Mouse (Mus musculus) left cerebral cortex, adult 2 months (tissue): ENCODE measurements around the gene Icmt. TPM values are rescaled to one million over a fixed set of nuclear protein-coding genes. Genes with fewer than 3 reads are reported as not detected.
A peak's percentile ranks its signal among the peaks of the same experiment; 100 is the strongest.

Experiments
- DNase-seq, 2 experiments: peaks; one replicate each; pipeline ENCODE4 v3.0.0; 2021 to 2022; ENCODE audit warnings: low spot score in 2 of 2, mixed read lengths in 1 of 2; ENCODE audit errors: extremely low spot score in 1 of 2
- H3K27ac ChIP-seq: fragments of 200-600 bp; 2 replicates; pipeline ENCODE4 v1.8.1; 2022
- H3K4me3 ChIP-seq: fragments of 200-600 bp; 2 replicates; pipeline ENCODE4 v1.8.1; 2022
- CTCF ChIP-seq: fragments of 200-600 bp; IDR thresholded peaks from 2 replicates; pipeline ENCODE4 v1.8.1; 2022; ENCODE audit warnings: antibody characterized with exemption, mild to moderate bottlenecking, moderate library complexity
- intact Hi-C: fragments of 180-260 bp; cut with DNase I; formaldehyde crosslinking; loops from one replicate; pipeline ENCODE4 v1.15.1; 2025
- total RNA-seq, 2 experiments: library from RNA; stranded (reverse); gene quantifications; 2 replicates each; pipeline ENCODE4 v1.2.3; 2021

The Icmt gene
- total RNA-seq, 2 experiments from 2014 or later, result 49.8 to 54.3 TPM

GRCm38 (mm10) chr4:152350722-152351421, 53.8 kb downstream of the Icmt start:
- no peak for DNase-seq
- intact Hi-C loops, result loop anchor here (5.0 kb wide), 1 partner anchor 41 kb away; no protein-coding TSS in a partner anchor
- peak overlapping the region; percentile 91 for H3K27ac ChIP-seq

GRCm38 (mm10) chr4:152351422-152352305, 54.6 kb downstream of the Icmt start:
- Histone ChIP-seq H3K4me3 (no peak overlapping the region), H3K27ac (peak overlapping the region; percentile 91)
- no peak; the same call in 1 of the 2 replicates for TF ChIP-seq CTCF
- DNase-seq, result peak in 1 of 2 experiments; percentile 23
- intact Hi-C loops, result loop anchor here (5.0 kb wide), 1 partner anchor 41 kb away; no protein-coding TSS in a partner anchor

More at GRCm38 (mm10) chr4:152350722-152351421, 53.8 kb downstream of the Icmt start:
- no peak for TF ChIP-seq CTCF
- H3K4me3 ChIP-seq, result no peak overlapping the region

- TF ChIP-seq CTCF, result no peak
- Histone ChIP-seq H3K4me3 (no peak overlapping the region), H3K27ac (no peak overlapping the region)
- DNase-seq, result no peak
- intact Hi-C loops, result loop anchor here (5.0 kb wide), 1 partner anchor 38 kb away; no protein-coding TSS in a partner anchor
Measured at GRCm38 (mm10) chr4:152353886-152354637, 57.0 kb downstream of the Icmt start.

- no peak for DNase-seq
- intact Hi-C loops, result no loop called here
- H3K4me3 ChIP-seq, result no peak overlapping the region
- no peak for TF ChIP-seq CTCF
- no peak overlapping the region for H3K27ac ChIP-seq
Measured at GRCm38 (mm10) chr4:152355672-152356071, 58.6 kb downstream of the Icmt start.

Other genes starting within 250 kb of the Icmt start
- 100 to 1,000 TPM in 1 of 2 experiments, 10 to 100 TPM in 1; 89.1 to 101 TPM for gene Plekhg5, start 224.7 kb upstream of the Icmt start, total RNA-seq
- gene Tnfrsf25, start 181.3 kb upstream of the Icmt start, total RNA-seq, result 10 to 100 TPM; 16.4 to 28.6 TPM
- gene Espn, start 144.9 kb upstream of the Icmt start, total RNA-seq, result 1 to 10 TPM; 2.1 to 2.6 TPM
- not detected for gene Hes2, start 138.4 kb upstream of the Icmt start, total RNA-seq
- 100 to 1,000 TPM; 300 to 307 TPM for gene Acot7, start 119.1 kb upstream of the Icmt start, total RNA-seq
- gene Gpr153, start 23.0 kb upstream of the Icmt start, total RNA-seq, result 10 to 100 TPM; 29.6 to 35.9 TPM
- gene Hes3, start 5.6 kb upstream of the Icmt start, total RNA-seq, result under 1 TPM; 0.30 to 0.32 TPM
- 10 to 100 TPM; 17.0 to 18.6 TPM for gene Rnf207, start 21.8 kb downstream of the Icmt start, total RNA-seq
- 100 to 1,000 TPM; 171 to 172 TPM for gene Rpl22, start 28.5 kb downstream of the Icmt start, total RNA-seq
- 100 to 1,000 TPM; 176 to 194 TPM for gene Chd5, start 41.4 kb downstream of the Icmt start, total RNA-seq
- gene Nphp4, start 179.5 kb downstream of the Icmt start, total RNA-seq, result 10 to 100 TPM; 22.8 to 24.9 TPM
- gene Kcnab2, start 180.6 kb downstream of the Icmt start, total RNA-seq, result 100 to 1,000 TPM; 375 to 385 TPM